Mouse (Mus musculus) kidney, embryonic 16.5 days (tissue): Measurements from ENCODE around the gene Psmb7. TPM values are rescaled to one million over a fixed set of nuclear protein-coding genes. Genes with fewer than 3 reads are reported as not detected.

ENCODE experiments used
- ATAC-seq: fragments of 200-750 bp; cut with Nextera tagmentation; 2 replicates; pipeline ENCODE4 v1.8.0; 2017; ENCODE audit warnings: moderate TSS enrichment; ENCODE audit not compliant: low FRiP score, low TSS enrichment
- H3K27ac ChIP-seq: fragments of 300-500 bp; sonication (generic); 2 replicates; pipeline ENCODE4 v1.5.1; 2014; ENCODE audit warnings: low read length
- H3K27me3 ChIP-seq: fragments of 300-500 bp; sonication (generic); 2 replicates; pipeline ENCODE4 v1.6.1; 2014; ENCODE audit warnings: low read length, control low read depth, mixed read lengths; ENCODE audit not compliant: insufficient read depth
- H3K36me3 ChIP-seq: fragments of 300-500 bp; sonication (generic); 2 replicates; pipeline ENCODE4 v1.6.1; 2014; ENCODE audit warnings: low read length, control low read depth, mixed read lengths; ENCODE audit not compliant: insufficient read depth
- H3K4me1 ChIP-seq: fragments of 300-500 bp; sonication (generic); 2 replicates; pipeline ENCODE4 v1.6.1; 2014; ENCODE audit warnings: low read length, control low read depth, mixed read lengths; ENCODE audit not compliant: insufficient read depth
- H3K4me2 ChIP-seq: fragments of 300-500 bp; sonication (generic); replicated peaks from 2 replicates; pipeline ENCODE4 v1.6.1; 2014; ENCODE audit warnings: low read depth, low read length
- H3K4me3 ChIP-seq: fragments of 300-500 bp; sonication (generic); 2 replicates; pipeline ENCODE4 v1.5.1; 2014; ENCODE audit warnings: mild to moderate bottlenecking, low read length
- H3K9ac ChIP-seq: fragments of 300-500 bp; sonication (generic); replicated peaks from 2 replicates; pipeline ENCODE4 v1.6.1; 2014; ENCODE audit warnings: low read length
- H3K9me3 ChIP-seq: fragments of 300-500 bp; sonication (generic); 2 replicates; pipeline ENCODE4 v1.6.1; 2016; ENCODE audit warnings: low read length, control low read depth
- WGBS: fragments of 180-500 bp; shearing (Covaris S2); extraction: QIAGEN DNeasy Blood & Tissue Kit; methylation state at CpG from one replicate; pipeline ENCODE4 v1.1.7; 2014; 5-methylcytosine and 5-hydroxymethylcytosine counted together
- microRNA-seq: library from miRNA; unstranded; fragments of <30 nt; microRNA quantifications from one replicate; pipeline ENCODE4, GENCODE M21; 2016
- polyA plus RNA-seq: library from polyadenylated mRNA; unstranded; fragments of >200 nt; fragmentation: Nextera tagmentation; extraction: Ambion mirVana; gene quantifications from 2 replicates; pipeline ENCODE4 v1.2.1, GENCODE M21; 2015

The Psmb7 gene
- polyA plus RNA-seq, 1 experiment from 2014 or later, result 269 TPM

- no peak overlapping the region for H3K27ac ChIP-seq
- H3K36me3 ChIP-seq, result no peaks in the 10 kb centered on the region
- H3K4me3 ChIP-seq, result no peak overlapping the region
- no peaks in the 10 kb centered on the region for H3K27me3 ChIP-seq
- H3K9ac ChIP-seq, result no peak overlapping the region
- 81% methylated on average over 3 of the region's 3 CpGs for WGBS
- H3K4me2 ChIP-seq, result no peak overlapping the region
- peaks cover 31% of the 10 kb centered on the region for H3K4me1 ChIP-seq
- no peak for ATAC-seq
- H3K9me3 ChIP-seq, result no peaks in the 10 kb centered on the region
Measured at GRCm38 (mm10) chr2:38541101-38541500, 102.8 kb downstream of the Psmb7 start.

- Histone ChIP-seq H3K9ac (no peak overlapping the region), H3K4me2 (no peak overlapping the region), H3K27me3 (no peaks in the 10 kb centered on the region), H3K27ac (no peak overlapping the region), H3K36me3 (no peaks in the 10 kb centered on the region), H3K9me3 (no peaks in the 10 kb centered on the region), H3K4me3 (no peak overlapping the region), H3K4me1 (peaks cover 30% of the 10 kb centered on the region)
- 68% methylated on average over 6 of the region's 6 CpGs for WGBS
- ATAC-seq, result no peak
Measured at GRCm38 (mm10) chr2:38540666-38541065, 103.2 kb downstream of the Psmb7 start.

DNA sequence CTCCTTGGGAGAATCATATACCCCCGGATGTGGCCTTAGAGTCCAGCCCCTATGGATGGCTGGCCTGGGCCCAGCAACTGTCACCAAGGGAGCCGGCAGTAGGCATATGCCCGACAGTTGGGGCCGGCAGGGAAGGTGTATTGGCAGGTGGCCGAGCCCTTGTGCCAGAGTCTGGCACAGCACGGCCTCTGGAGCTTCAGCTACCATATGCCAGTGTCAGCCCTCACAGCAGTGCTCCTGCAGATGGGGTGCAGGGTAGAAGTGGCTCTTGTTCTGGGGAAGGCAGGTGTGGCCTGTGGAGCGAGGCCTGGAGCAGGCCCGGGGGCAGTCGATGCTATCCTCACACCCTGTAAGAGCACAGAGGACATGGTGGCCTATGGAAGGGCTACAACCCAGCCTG lies 104.2 kb downstream of the Psmb7 start:
- H3K36me3 ChIP-seq, result no peaks in the 10 kb centered on the region
- no peaks in the 10 kb centered on the region for H3K9me3 ChIP-seq
- H3K27ac ChIP-seq, result no peak overlapping the region
- H3K9ac ChIP-seq, result no peak overlapping the region
- ATAC-seq, result no peak; the same call in 1 of the 2 replicates
- peaks cover 36% of the 10 kb centered on the region for H3K4me1 ChIP-seq
- H3K4me3 ChIP-seq, result no peak overlapping the region
- 94% methylated on average over 9 of the region's 9 CpGs for WGBS
- no peak overlapping the region for H3K4me2 ChIP-seq
- H3K27me3 ChIP-seq, result no peaks in the 10 kb centered on the region

Small RNAs within 50 kb of the gene (microRNA-seq; reads per million reads assigned to microRNA genes)
- not detected for gene Gm27634

Other genes with a start within 250 kb of the Psmb7 start
- 72.1 and 75.3 TPM in 2 replicates for gene Nek6, start 132.4 kb downstream of the Psmb7 start, polyA plus RNA-seq
- gene Nr5a1, start 70.5 kb upstream of the Psmb7 start, polyA plus RNA-seq, result 2.2 and 4.0 TPM in 2 replicates